Mouse (Mus musculus): Measurements from ENCODE around the gene Olfr685. TPM values are rescaled to one million over a fixed set of nuclear protein-coding genes. Genes with fewer than 3 reads are reported as not detected.

Gene Olfr685
- polyA plus RNA-seq, 1 experiment from 2014 or later: not detected

Other genes starting within 250 kb of the Olfr685 start
- not detected in 2 replicates for gene Olfr670, start 223.4 kb downstream of the Olfr685 start, polyA plus RNA-seq (2016; fragmentation: Nextera tagmentation; extraction: Ambion mirVana)
- not detected in 2 replicates for gene Olfr671, start 206.9 kb downstream of the Olfr685 start, polyA plus RNA-seq (2016; fragmentation: Nextera tagmentation; extraction: Ambion mirVana)
- not detected in 2 replicates for gene Olfr672, start 184.0 kb downstream of the Olfr685 start, polyA plus RNA-seq (2016; fragmentation: Nextera tagmentation; extraction: Ambion mirVana)
- not detected in 2 replicates for gene Olfr675, start 157.6 kb downstream of the Olfr685 start, polyA plus RNA-seq (2016; fragmentation: Nextera tagmentation; extraction: Ambion mirVana)
- not detected in 2 replicates for gene Olfr676, start 153.3 kb downstream of the Olfr685 start, polyA plus RNA-seq (2016; fragmentation: Nextera tagmentation; extraction: Ambion mirVana)
- not detected in 2 replicates for gene Olfr677, start 134.6 kb downstream of the Olfr685 start, polyA plus RNA-seq (2016; fragmentation: Nextera tagmentation; extraction: Ambion mirVana)
- not detected in 2 replicates for gene Olfr678, start 121.5 kb downstream of the Olfr685 start, polyA plus RNA-seq (2016; fragmentation: Nextera tagmentation; extraction: Ambion mirVana)
- not detected in 2 replicates for gene Olfr679, start 104.8 kb downstream of the Olfr685 start, polyA plus RNA-seq (2016; fragmentation: Nextera tagmentation; extraction: Ambion mirVana)
- not detected in 2 replicates for gene Olfr680-ps1, start 93.2 kb downstream of the Olfr685 start, polyA plus RNA-seq (2016; fragmentation: Nextera tagmentation; extraction: Ambion mirVana)
- not detected in 2 replicates for gene Olfr681, start 69.2 kb downstream of the Olfr685 start, polyA plus RNA-seq (2016; fragmentation: Nextera tagmentation; extraction: Ambion mirVana)
- not detected in 2 replicates for gene Olfr683, start 39.0 kb downstream of the Olfr685 start, polyA plus RNA-seq (2016; fragmentation: Nextera tagmentation; extraction: Ambion mirVana)
- gene Olfr684, start 22.4 kb downstream of the Olfr685 start, polyA plus RNA-seq (2016; fragmentation: Nextera tagmentation; extraction: Ambion mirVana): not detected in 2 replicates
- gene Olfr686, start 21.5 kb upstream of the Olfr685 start, polyA plus RNA-seq (2016; fragmentation: Nextera tagmentation; extraction: Ambion mirVana): not detected in 2 replicates
- gene Olfr688, start 102.1 kb upstream of the Olfr685 start, polyA plus RNA-seq (2016; fragmentation: Nextera tagmentation; extraction: Ambion mirVana): not detected in 2 replicates
- not detected in 2 replicates for gene Olfr689, start 125.2 kb upstream of the Olfr685 start, polyA plus RNA-seq (2016; fragmentation: Nextera tagmentation; extraction: Ambion mirVana)
- gene Olfr690, start 148.1 kb upstream of the Olfr685 start, polyA plus RNA-seq (2016; fragmentation: Nextera tagmentation; extraction: Ambion mirVana): not detected in 2 replicates
- gene Olfr691, start 156.3 kb upstream of the Olfr685 start, polyA plus RNA-seq (2016; fragmentation: Nextera tagmentation; extraction: Ambion mirVana): not detected in 2 replicates
- not detected in 2 replicates for gene Olfr692, start 182.2 kb upstream of the Olfr685 start, polyA plus RNA-seq (2016; fragmentation: Nextera tagmentation; extraction: Ambion mirVana)
- gene Gm5901, start 189.0 kb upstream of the Olfr685 start, polyA plus RNA-seq (2016; fragmentation: Nextera tagmentation; extraction: Ambion mirVana): not detected in 2 replicates
- gene Fam160a2, start 214.0 kb upstream of the Olfr685 start, polyA plus RNA-seq (2016; fragmentation: Nextera tagmentation; extraction: Ambion mirVana): 39.9 and 41.6 TPM in 2 replicates
- gene Cnga4, start 218.6 kb upstream of the Olfr685 start, polyA plus RNA-seq (2016; fragmentation: Nextera tagmentation; extraction: Ambion mirVana): 0.13 TPM in 1 of 2 replicates, not detected in the other
- 0.49 and 0.60 TPM in 2 replicates for gene Cckbr, start 239.7 kb upstream of the Olfr685 start, polyA plus RNA-seq (2016; fragmentation: Nextera tagmentation; extraction: Ambion mirVana)